Mouse (Mus musculus) neutrophil, adult 59 days (primary cell): Measurements from ENCODE around the gene Tsku. TPM values are rescaled to one million over a fixed set of nuclear protein-coding genes. Genes with fewer than 3 reads are reported as not detected.

ENCODE experiments used
- total RNA-seq, 2 experiments: library from RNA; stranded (reverse); gene quantifications; 1 replicate in 1 of 2; 2 replicates in 1 of 2; pipeline ENCODE4 v1.2.4; 2023

Tsku gene
- not detected for total RNA-seq

GRCm38 (mm10) chr7:98361063-98361652, at the start of gene Tsku:
TSS of gene Tsku (minus strand) at chr7:98361328.

GRCm38 (mm10) chr7:98321083-98321482, 40.0 kb downstream of the Tsku start, which contains the start of gene Acer3:
TSS of gene Acer3 (minus strand) at chr7:98321208.

Other genes starting within 250 kb of the Tsku start
- gene Myo7a, start 241.8 kb downstream of the Tsku start, total RNA-seq, result 10 to 100 TPM; 15.4 to 17.5 TPM
- gene Omp, start 215.8 kb downstream of the Tsku start, total RNA-seq, result not detected
- gene Capn5, start 183.1 kb downstream of the Tsku start, total RNA-seq, result 1 to 10 TPM; 1.3 to 3.0 TPM
- gene B3gnt6, start 161.8 kb downstream of the Tsku start, total RNA-seq, result under 1 TPM; 0.24 to 0.77 TPM
- gene Acer3, start 40.1 kb downstream of the Tsku start, total RNA-seq, result 10 to 100 TPM; 29.9 to 34.7 TPM
- not detected for gene Gucy2d, start 79.1 kb upstream of the Tsku start, total RNA-seq
- under 1 TPM; 0.29 to 0.53 TPM for gene Lrrc32, start 128.0 kb upstream of the Tsku start, total RNA-seq